Mouse (Mus musculus): ENCODE measurements around the gene Arhgef18.
A peak's percentile ranks its signal among the peaks of the same experiment; 100 is the strongest.

The Arhgef18 gene

GRCm38 (mm10) chr8:3500235-3501090 is 107.7 kb downstream of the Arhgef18 start, which contains the start of gene Mcoln1:
Gene Mcoln1 (plus strand): TSS chr8:3500457.
- peak; percentile 97 to 98 for DNase-seq (ENCODE audit: low spot score in 2 of 2)

DNA sequence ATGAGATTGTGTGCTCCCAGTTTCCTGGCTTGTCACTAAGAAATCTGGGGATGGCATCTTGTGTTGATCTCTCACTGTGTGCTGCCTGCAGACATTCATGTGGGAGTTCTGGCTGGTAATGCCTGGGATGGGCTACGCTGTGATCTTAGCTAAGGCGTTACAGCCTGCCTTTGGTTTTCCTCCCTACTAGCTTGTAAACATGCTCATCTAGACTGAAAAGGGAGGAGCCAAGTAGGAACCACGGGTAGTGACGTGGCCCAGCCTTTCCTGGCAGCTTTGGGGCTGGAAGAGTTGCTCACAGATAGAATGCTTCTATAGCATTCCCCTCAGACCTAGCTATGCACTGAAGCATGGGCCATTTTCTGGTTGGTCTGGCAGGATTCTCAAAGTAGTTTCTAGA is 109.4 kb downstream of the Arhgef18 start:
- no peak for DNase-seq (ENCODE audit: low spot score in 2 of 2)

All from cerebellum, postnatal 4 days (tissue).